Mouse (Mus musculus): Measurements from ENCODE around the gene Gas7. TPM values are rescaled to one million over a fixed set of nuclear protein-coding genes. Genes with fewer than 3 reads are reported as not detected.

The Gas7 gene
- total RNA-seq, 2 experiments from 2014 or later = 429 to 466 TPM

DNA sequence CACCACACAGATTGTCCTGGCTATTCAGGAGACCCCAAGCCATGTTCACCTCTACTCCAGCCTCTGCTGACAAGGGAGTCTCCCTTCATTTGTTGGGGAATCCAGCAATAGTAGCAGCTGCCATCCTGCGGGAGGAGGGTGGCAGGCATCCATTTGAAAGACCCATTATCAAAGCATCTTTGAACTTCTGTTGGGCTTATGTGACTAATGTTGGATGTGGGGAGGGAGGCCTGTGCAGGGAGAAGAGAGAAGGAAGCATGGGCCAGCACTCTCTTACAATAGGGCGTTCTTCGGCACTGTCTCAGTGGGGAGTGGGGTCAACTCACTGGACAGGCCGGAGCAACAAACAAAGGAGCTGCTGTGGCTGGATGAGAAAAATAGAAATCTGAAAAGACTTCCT is 110.3 kb downstream of the Gas7 start:
- no peak for DNase-seq (ENCODE audit: extremely low spot score in 1 of 2, low spot score in 1 of 2)

DNA sequence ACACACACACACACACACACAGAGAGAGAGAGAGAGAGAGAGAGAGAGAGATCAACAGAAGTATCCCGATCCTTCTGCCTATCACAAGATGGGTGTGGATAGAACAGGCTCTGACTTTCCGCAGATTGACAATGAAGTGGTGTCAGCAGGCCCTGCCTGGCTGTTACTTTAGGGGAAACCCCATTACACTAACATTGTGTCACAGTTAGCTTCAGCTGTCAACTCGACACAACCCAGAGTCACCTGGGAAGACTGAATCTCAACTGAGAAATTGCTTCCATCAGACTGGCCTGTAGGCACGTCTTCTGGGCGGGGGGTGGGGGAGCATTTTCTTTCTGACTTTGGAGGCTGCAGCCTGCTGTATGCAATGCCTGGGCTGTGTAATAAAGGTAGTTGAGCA is 111.5 kb downstream of the Gas7 start:
- DNase-seq (ENCODE audit: extremely low spot score in 1 of 2, low spot score in 1 of 2) = no peak

DNA sequence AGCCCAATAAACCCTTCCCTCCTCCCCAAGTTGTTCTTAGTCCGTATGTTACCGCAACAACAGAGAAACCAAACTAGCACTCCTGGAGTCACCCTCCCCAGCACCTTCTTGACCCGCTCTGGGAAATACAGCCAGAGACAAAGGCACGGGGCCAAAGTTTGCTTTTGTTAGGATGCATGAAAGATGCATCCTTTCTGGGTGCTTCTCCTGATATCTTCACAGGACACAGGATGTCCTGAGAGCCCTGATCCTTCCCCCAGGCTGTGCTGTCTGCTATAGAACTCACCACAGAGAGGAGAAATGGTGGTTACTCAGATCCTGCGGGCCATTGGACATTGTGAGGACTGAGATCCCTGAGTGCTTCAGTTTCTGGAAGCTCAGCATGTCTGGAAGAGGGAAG is 111.9 kb downstream of the Gas7 start:
- DNase-seq (ENCODE audit: extremely low spot score in 1 of 2, low spot score in 1 of 2) = no peak

DNA sequence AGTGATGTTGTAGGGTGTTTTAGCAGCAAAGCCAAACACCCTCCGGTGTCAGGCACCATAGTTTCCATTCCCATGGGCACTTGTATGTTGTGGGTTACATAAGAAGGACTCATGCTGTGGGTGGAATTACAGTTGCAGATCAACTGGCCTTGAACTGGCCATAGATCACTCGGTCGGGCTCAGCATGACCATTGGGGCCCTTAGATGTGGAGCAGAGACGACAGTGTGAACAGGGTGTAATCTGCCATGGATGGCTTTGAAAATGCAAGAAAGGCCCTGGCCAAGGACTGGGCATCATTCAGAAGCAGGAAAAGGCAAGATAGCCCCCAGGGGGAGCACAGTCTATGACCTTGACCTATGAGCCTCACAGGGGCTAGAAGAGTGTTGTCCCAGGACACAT is 112.8 kb downstream of the Gas7 start:
- DNase-seq (ENCODE audit: extremely low spot score in 1 of 2, low spot score in 1 of 2) = no peak

GRCm38 (mm10) chr11:67568815-67569214 is 113.6 kb downstream of the Gas7 start:
- no peak for DNase-seq (ENCODE audit: extremely low spot score in 1 of 2, low spot score in 1 of 2)

DNA sequence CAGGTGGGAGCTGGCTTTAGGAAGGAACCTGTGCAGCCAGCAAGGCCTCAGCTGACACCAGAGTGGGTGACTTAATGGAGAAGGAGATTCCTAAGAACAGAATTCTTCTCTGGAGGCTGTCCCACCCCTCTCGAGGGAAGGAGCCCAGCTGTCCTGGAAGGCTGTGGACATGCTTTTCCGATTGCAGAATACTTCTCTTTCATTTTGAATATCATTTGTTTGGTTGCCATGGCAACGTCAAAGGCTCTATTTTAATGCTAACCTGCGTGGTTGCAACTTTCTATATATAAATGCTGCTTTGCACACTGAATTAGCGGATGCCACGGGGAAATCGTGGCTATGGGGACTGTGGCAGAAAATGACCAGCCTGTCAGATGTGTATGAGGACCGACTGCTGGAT is 115.7 kb downstream of the Gas7 start:
- no peak for DNase-seq (ENCODE audit: extremely low spot score in 1 of 2, low spot score in 1 of 2)

- DNase-seq (ENCODE audit: extremely low spot score in 1 of 2, low spot score in 1 of 2) = no peak
Measured at GRCm38 (mm10) chr11:67574344-67574743, 119.1 kb downstream of the Gas7 start.

GRCm38 (mm10) chr11:67577472-67577871 is 122.2 kb downstream of the Gas7 start:
- no peak for DNase-seq (ENCODE audit: extremely low spot score in 1 of 2, low spot score in 1 of 2)

DNA sequence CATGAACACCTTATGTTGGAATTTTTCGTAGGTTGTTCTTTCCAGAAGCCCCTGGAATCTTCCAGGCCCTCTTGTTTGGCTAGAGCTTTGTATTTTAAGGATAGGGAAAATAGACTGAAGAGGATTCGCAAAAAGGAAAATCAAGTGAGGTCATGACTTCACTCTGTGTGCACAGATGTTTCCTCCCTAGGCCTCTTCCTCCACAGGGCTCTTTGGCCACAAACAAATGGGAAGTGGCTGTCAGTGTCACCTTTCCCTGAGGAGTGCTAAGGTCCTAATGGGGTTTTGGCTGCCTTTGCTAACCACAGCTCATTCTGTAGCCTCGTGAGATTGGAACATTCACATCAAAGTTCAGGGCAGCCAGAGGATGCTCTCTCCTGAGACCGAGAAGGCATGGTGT is 122.8 kb downstream of the Gas7 start:
- no peak for DNase-seq (ENCODE audit: extremely low spot score in 1 of 2, low spot score in 1 of 2)

DNA sequence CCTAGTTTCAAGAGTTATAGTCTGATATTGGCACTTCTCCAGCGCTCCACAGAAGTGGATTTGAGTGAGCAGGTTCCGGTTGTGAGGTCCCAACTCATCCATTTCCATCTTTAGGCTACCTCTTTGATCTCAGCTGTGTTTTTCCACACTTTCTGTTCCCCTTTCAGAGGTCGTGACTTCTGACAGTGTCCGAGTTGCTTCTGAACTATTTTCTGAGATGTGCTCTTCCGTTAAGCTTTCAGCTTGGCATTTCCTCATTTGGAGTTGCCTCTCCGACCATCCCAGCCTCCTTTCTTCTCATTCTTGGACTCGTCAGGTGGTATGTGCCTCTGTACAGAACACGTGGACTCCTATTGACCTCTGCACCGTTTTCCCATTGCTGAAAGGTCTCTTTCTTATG is 123.9 kb downstream of the Gas7 start:
- no peak for DNase-seq (ENCODE audit: extremely low spot score in 1 of 2, low spot score in 1 of 2)

- no peak for DNase-seq (ENCODE audit: extremely low spot score in 1 of 2, low spot score in 1 of 2)
Measured at GRCm38 (mm10) chr11:67581549-67581948, 126.3 kb downstream of the Gas7 start.

- DNase-seq (ENCODE audit: extremely low spot score in 1 of 2, low spot score in 1 of 2) = no peak
Measured at GRCm38 (mm10) chr11:67582570-67582969, 127.3 kb downstream of the Gas7 start.

- DNase-seq (ENCODE audit: extremely low spot score in 1 of 2, low spot score in 1 of 2) = no peak
Measured at GRCm38 (mm10) chr11:67585016-67585415, 129.8 kb downstream of the Gas7 start.

- DNase-seq (ENCODE audit: extremely low spot score in 1 of 2, low spot score in 1 of 2) = no peak
Measured at GRCm38 (mm10) chr11:67585629-67586028, 130.4 kb downstream of the Gas7 start.

- no peak for DNase-seq (ENCODE audit: extremely low spot score in 1 of 2, low spot score in 1 of 2)
Measured at GRCm38 (mm10) chr11:67586231-67586994, 131.2 kb downstream of the Gas7 start.

GRCm38 (mm10) chr11:67588196-67588827 is 133.1 kb downstream of the Gas7 start:
- no peak for DNase-seq (ENCODE audit: extremely low spot score in 1 of 2, low spot score in 1 of 2)

- peak in 1 of 2 experiments; percentile 61 for DNase-seq (ENCODE audit: extremely low spot score in 1 of 2, low spot score in 1 of 2)
Measured at GRCm38 (mm10) chr11:67588828-67589314, 133.6 kb downstream of the Gas7 start.

- peak in 1 of 2 experiments; percentile 56 for DNase-seq (ENCODE audit: extremely low spot score in 1 of 2, low spot score in 1 of 2)
Measured at GRCm38 (mm10) chr11:67596233-67596632, 141.0 kb downstream of the Gas7 start.

- DNase-seq (ENCODE audit: extremely low spot score in 1 of 2, low spot score in 1 of 2) = no peak
Measured at GRCm38 (mm10) chr11:67596856-67597255, 141.6 kb downstream of the Gas7 start.

GRCm38 (mm10) chr11:67597388-67597787 is 142.2 kb downstream of the Gas7 start:
- DNase-seq (ENCODE audit: extremely low spot score in 1 of 2, low spot score in 1 of 2) = no peak

- no peak for DNase-seq (ENCODE audit: extremely low spot score in 1 of 2, low spot score in 1 of 2)
Measured at GRCm38 (mm10) chr11:67599141-67599540, 143.9 kb downstream of the Gas7 start.

Data from layer of hippocampus, postnatal 25 days (tissue).